Mouse (Mus musculus) forebrain, embryonic 16.5 days (tissue): ENCODE measurements around the gene 4930544G11Rik. TPM values are rescaled to one million over a fixed set of nuclear protein-coding genes. Genes with fewer than 3 reads are reported as not detected.

Experiments
- ATAC-seq: fragments of 200-750 bp; cut with Nextera tagmentation; 2 replicates; pipeline ENCODE4 v1.8.0; 2017; ENCODE audit warnings: mild to moderate bottlenecking, moderate library complexity
- H3K27ac ChIP-seq: fragments of 300-500 bp; sonication (generic); 2 replicates; pipeline ENCODE4 v1.5.1; 2014; ENCODE audit warnings: low read length, control low read depth
- H3K27me3 ChIP-seq: fragments of 300-500 bp; sonication (generic); replicated peaks from 2 replicates; pipeline ENCODE4 v1.6.1; 2014; ENCODE audit warnings: low read length; ENCODE audit not compliant: control insufficient read depth, insufficient read depth
- H3K36me3 ChIP-seq: fragments of 300-500 bp; sonication (generic); 2 replicates; pipeline ENCODE4 v1.6.1; 2014; ENCODE audit not compliant: control insufficient read depth, insufficient read depth
- H3K4me1 ChIP-seq: fragments of 300-500 bp; sonication (generic); replicated peaks from 2 replicates; pipeline ENCODE4 v1.6.1; 2014; ENCODE audit warnings: low read length; ENCODE audit not compliant: control insufficient read depth, insufficient read depth
- H3K4me2 ChIP-seq: fragments of 300-500 bp; sonication (generic); 2 replicates; pipeline ENCODE4 v1.6.1; 2014; ENCODE audit warnings: mild to moderate bottlenecking, low read length, control low read depth
- H3K4me3 ChIP-seq: fragments of 300-500 bp; sonication (generic); replicated peaks from 2 replicates; pipeline ENCODE4 v1.5.1; 2014; ENCODE audit warnings: mild to moderate bottlenecking, low read length, control low read depth
- H3K9ac ChIP-seq: fragments of 300-500 bp; sonication (generic); replicated peaks from 2 replicates; pipeline ENCODE4 v1.6.1; 2014; ENCODE audit warnings: low read depth, low read length, control low read depth
- H3K9me3 ChIP-seq: fragments of 300-500 bp; sonication (generic); 2 replicates; pipeline ENCODE4 v1.6.1; 2016; ENCODE audit warnings: low read length; ENCODE audit not compliant: control insufficient read depth
- WGBS: fragments of 180-500 bp; shearing (Covaris S2); extraction: QIAGEN DNeasy Blood & Tissue Kit; methylation state at CpG from one replicate; pipeline ENCODE4 v1.1.7; 2014; 5-methylcytosine and 5-hydroxymethylcytosine counted together
- polyA plus RNA-seq: library from polyadenylated mRNA; unstranded; fragments of >200 nt; fragmentation: Nextera tagmentation; extraction: Ambion mirVana; gene quantifications from 2 replicates; pipeline ENCODE4 v1.2.1, GENCODE M21; 2015

The 4930544G11Rik gene
- polyA plus RNA-seq, result not detected in 2 replicates

- Histone ChIP-seq H3K27me3 (no peaks in the 10 kb centered on the region), H3K4me1 (no peaks in the 10 kb centered on the region), H3K9ac (no peak within 1 kb of the TSS), H3K9me3 (no peaks in the 10 kb centered on the region), H3K4me2 (no peak within 1 kb of the TSS), H3K36me3 (no peaks in the 10 kb centered on the region), H3K4me3 (no peak within 1 kb of the TSS), H3K27ac (no peak within 1 kb of the TSS)
- WGBS, result 98% methylated on average over 10 of the region's 10 CpGs
- no peak for ATAC-seq
Observed at GRCm38 (mm10) chr6:65952309-65952708, at the start of gene 4930544G11Rik. TSS of gene 4930544G11Rik (plus strand) at chr6:65952609.

GRCm38 (mm10) chr6:65906657-65907182 lies 45.7 kb upstream of the 4930544G11Rik start:
- Histone ChIP-seq H3K36me3 (no peaks in the 10 kb centered on the region), H3K9me3 (no peaks in the 10 kb centered on the region), H3K27ac (no peak overlapping the region), H3K27me3 (no peaks in the 10 kb centered on the region), H3K4me1 (no peaks in the 10 kb centered on the region), H3K4me3 (no peak overlapping the region), H3K4me2 (no peak overlapping the region), H3K9ac (no peak overlapping the region)
- no peak for ATAC-seq
- 87% methylated on average over 2 of the region's 2 CpGs for WGBS

DNA sequence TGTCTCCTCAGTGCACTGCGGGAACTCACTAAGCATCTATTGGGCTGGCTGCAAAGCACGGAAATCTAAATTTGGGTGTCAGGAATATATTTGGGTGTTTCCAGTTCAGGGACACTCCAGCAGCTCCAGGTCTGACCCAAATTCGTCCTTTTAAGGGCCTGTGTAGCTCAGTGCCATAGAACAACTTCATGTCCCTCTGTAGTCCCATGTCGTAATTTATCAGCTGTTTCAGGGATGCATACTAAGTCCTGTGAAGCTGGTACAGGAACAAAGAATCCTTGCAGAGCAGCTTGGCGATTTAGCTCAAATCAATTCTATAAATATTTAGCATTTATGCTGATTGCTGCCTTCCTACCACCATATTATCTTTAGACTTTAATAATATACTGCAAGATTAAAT lies 37.0 kb upstream of the 4930544G11Rik start:
- Histone ChIP-seq H3K4me2 (no peak overlapping the region), H3K27me3 (no peaks in the 10 kb centered on the region), H3K9ac (no peak overlapping the region), H3K9me3 (no peaks in the 10 kb centered on the region), H3K4me1 (no peaks in the 10 kb centered on the region), H3K27ac (peak overlapping the region; percentile 5; the same call in 1 of the 2 replicates), H3K36me3 (no peaks in the 10 kb centered on the region), H3K4me3 (no peak overlapping the region)
- 74% methylated on average over 5 of the region's 5 CpGs for WGBS
- ATAC-seq, result peak; percentile 63

DNA sequence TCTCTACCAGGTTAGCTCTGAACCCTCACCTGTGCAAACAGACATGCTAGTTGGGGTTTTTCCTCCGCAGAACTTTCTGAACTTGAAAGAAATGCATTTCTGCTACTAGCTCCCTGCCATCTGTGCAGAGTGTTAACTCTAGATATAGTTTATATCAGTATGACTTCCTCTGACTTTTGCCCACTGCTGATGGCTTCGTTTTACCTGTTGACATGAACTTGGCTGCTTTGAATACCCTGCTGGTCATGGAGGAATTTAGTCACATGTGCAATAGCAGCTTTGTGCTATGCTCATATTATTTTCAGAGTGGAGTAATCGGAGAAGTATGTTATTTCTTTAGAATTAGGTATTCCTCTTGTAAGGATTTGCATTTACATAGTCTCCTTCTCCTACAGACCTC lies 30.7 kb upstream of the 4930544G11Rik start:
- Histone ChIP-seq H3K4me1 (no peaks in the 10 kb centered on the region), H3K4me3 (no peak overlapping the region), H3K27me3 (peaks cover 7% of the 10 kb centered on the region), H3K36me3 (no peaks in the 10 kb centered on the region), H3K27ac (no peak overlapping the region), H3K4me2 (no peak overlapping the region), H3K9me3 (no peaks in the 10 kb centered on the region), H3K9ac (no peak overlapping the region)
- no peak for ATAC-seq
- 89% methylated on average over 3 of the region's 3 CpGs for WGBS

DNA sequence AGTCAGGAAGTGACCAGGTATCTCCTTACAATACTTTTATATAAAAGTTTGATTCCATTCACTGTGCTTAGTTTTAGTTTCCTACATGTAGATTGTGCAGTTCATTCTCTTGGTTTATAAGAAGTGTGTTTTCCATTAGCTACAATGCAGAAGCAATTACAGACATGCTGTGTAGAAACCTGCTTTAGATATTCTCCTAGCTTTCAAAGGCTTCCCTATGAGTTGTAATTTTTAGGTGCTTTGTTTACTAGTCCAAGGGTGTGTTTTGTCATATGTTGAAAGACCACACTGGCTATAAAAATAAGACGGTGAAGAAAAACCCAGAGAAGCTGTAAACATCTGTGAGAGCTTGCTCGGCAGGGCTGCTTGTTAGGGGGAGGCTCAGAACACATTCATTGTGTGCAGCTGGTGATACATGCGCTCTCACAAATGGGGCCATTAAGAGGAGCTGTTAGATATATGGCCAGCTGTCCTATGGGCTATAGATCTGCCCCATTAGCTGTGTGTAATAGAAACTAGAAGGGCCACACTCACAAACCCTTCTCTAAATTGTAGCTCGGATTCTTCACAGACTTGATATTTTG lies 28.8 kb upstream of the 4930544G11Rik start:
- H3K4me3 ChIP-seq, result no peak overlapping the region
- H3K27me3 ChIP-seq, result peaks cover 10% of the 10 kb centered on the region
- no peaks in the 10 kb centered on the region for H3K4me1 ChIP-seq
- no peaks in the 10 kb centered on the region for H3K9me3 ChIP-seq
- no peaks in the 10 kb centered on the region for H3K36me3 ChIP-seq
- no peak overlapping the region for H3K9ac ChIP-seq
- 64% methylated on average over 4 of the region's 4 CpGs for WGBS
- H3K4me2 ChIP-seq, result no peak overlapping the region
- no peak for ATAC-seq
- H3K27ac ChIP-seq, result no peak overlapping the region

- H3K4me1 ChIP-seq, result no peaks in the 10 kb centered on the region
- H3K9me3 ChIP-seq, result no peaks in the 10 kb centered on the region
- H3K36me3 ChIP-seq, result no peaks in the 10 kb centered on the region
- WGBS, result 15% methylated on average over 3 of the region's 3 CpGs
- peak; percentile 28; the same call in 1 of the 2 replicates for ATAC-seq
- no peak overlapping the region for H3K27ac ChIP-seq
- H3K27me3 ChIP-seq, result peaks cover 12% of the 10 kb centered on the region
- H3K4me3 ChIP-seq, result no peak overlapping the region
- H3K4me2 ChIP-seq, result no peak overlapping the region
- no peak overlapping the region for H3K9ac ChIP-seq
Observed at GRCm38 (mm10) chr6:65925737-65926333, 26.6 kb upstream of the 4930544G11Rik start.

DNA sequence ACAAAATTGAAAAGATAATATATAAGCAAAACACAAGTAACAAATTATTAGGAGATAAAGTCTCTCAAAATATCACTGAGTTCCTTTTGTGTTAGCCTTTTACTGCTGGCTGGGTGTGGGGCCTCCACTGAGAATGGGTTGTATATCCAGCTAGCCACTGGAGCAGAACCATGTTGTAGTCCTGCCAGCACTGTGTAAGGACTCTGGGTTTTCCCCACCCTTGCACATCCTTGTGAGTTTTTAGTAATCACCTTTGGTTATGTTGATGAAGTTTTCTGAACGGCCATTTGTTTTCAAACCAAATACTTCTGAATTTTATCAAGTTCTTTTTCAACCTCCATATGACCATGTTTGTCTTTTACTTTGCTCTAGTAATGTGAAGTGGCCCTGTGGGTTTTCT lies 21.9 kb upstream of the 4930544G11Rik start:
- H3K36me3 ChIP-seq, result no peaks in the 10 kb centered on the region; the same call in 1 of the 2 replicates
- ATAC-seq, result no peak
- H3K9ac ChIP-seq, result no peak overlapping the region
- no peaks in the 10 kb centered on the region for H3K9me3 ChIP-seq
- H3K4me2 ChIP-seq, result no peak overlapping the region
- H3K27me3 ChIP-seq, result peaks cover 6% of the 10 kb centered on the region
- H3K4me1 ChIP-seq, result no peaks in the 10 kb centered on the region; the same call in 1 of the 2 replicates
- WGBS, result 93% methylated on average over 1 of the region's 1 CpGs
- no peak overlapping the region for H3K27ac ChIP-seq
- no peak overlapping the region for H3K4me3 ChIP-seq

DNA sequence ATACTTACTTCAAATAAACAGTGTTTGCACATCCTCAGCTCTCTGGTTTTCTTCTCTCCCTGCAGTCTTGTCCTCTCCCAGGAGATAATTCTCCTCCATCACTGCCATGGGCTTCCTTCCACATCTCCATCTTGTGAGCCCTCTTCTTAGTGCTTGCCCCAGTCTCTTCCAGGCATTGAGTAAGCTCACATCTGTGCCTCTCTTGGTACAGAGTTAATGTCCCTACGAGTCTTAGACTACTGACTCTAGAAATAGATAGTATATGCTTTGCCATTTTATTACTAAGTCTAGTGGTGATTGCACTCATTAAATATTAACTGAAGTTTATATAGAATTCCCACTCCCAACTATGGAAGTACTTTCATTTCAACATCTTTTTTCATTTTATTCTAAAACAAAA lies 19.6 kb upstream of the 4930544G11Rik start:
- Histone ChIP-seq H3K27ac (no peak overlapping the region), H3K4me1 (no peaks in the 10 kb centered on the region; the same call in 1 of the 2 replicates), H3K4me3 (no peak overlapping the region), H3K36me3 (no peaks in the 10 kb centered on the region; the same call in 1 of the 2 replicates), H3K9ac (no peak overlapping the region), H3K4me2 (no peak overlapping the region), H3K27me3 (0 out of 2 replicates have a peak, but pooled peaks cover 2% of the 10 kb centered on the region), H3K9me3 (no peaks in the 10 kb centered on the region)
- ATAC-seq, result no peak
- 28% methylated on average over 1 of the region's 1 CpGs for WGBS

DNA sequence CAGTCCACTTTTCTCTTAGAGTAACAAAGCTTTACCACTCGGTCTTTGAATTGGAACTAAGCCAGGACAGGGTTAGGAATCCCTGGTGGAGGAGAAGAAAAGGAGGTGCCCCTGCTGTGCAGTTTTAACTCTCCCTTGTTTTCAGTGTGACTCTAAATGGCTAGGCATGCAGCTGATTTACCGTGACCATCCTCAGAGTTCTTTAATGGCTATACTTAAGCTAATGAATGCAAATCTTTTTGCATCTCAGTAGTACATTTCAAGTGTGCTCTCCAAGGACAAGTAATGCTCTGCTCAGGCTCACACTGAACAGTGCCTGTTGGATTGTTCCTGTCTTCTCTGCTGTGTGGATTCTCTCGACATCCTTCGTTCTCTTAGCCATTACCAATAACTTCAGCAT lies 19.2 kb upstream of the 4930544G11Rik start:
- Histone ChIP-seq H3K4me2 (no peak overlapping the region), H3K36me3 (no peaks in the 10 kb centered on the region; the same call in 1 of the 2 replicates), H3K27me3 (0 out of 2 replicates have a peak, but pooled peaks cover 2% of the 10 kb centered on the region), H3K4me1 (no peaks in the 10 kb centered on the region; the same call in 1 of the 2 replicates), H3K4me3 (no peak overlapping the region), H3K9me3 (no peaks in the 10 kb centered on the region), H3K9ac (no peak overlapping the region), H3K27ac (no peak overlapping the region)
- ATAC-seq, result no peak
- WGBS, result 13% methylated on average over 4 of the region's 4 CpGs
